Mouse (Mus musculus) kidney, adult 9 months (tissue): ENCODE data around the gene Rabggta.
A peak's percentile ranks its signal among the peaks of the same experiment; 100 is the strongest.

Experiments used
- DNase-seq: peaks from one replicate; pipeline ENCODE4 v3.0.0; 2022

Rabggta gene

DNA sequence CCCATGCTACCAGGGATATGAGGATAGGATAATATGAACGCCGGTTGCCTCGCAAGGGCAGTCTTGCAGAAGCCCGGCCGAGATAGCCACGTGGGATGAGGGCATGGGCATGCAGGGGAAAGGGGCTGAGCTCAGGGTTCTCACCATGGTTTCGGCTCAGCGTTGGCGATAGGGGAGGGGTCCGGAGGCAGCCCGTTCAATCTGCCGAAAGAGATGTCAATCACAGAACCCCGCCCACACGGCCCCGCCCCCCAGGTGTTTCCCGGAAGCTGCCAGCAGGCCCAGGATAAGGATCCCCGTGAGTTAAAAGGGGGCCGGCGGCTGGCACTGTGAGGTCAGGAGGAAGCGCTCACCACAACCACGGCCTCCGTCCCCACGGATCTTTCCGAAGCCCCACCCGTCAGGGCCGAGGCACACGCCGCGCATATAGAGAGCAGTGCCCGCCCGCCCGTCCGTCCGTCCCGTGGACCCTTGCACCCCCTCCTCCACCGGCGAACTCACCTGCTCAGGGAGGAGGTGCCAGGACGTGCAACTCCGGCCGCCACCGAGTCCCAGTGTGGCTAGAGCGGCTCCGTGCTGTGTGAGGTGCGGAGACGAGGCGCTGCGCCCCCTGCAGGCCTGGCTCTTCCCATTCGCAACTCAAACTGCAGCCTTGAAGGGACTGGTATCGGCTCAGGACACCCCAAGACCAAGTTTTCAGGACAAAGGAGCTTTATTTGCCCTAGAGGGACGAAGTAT, at the start of gene Rabggta:
Rabggta (minus strand) TSS at position 564 of the 738 bp plus-strand sequence.
- peak; percentile 96 for DNase-seq

DNA sequence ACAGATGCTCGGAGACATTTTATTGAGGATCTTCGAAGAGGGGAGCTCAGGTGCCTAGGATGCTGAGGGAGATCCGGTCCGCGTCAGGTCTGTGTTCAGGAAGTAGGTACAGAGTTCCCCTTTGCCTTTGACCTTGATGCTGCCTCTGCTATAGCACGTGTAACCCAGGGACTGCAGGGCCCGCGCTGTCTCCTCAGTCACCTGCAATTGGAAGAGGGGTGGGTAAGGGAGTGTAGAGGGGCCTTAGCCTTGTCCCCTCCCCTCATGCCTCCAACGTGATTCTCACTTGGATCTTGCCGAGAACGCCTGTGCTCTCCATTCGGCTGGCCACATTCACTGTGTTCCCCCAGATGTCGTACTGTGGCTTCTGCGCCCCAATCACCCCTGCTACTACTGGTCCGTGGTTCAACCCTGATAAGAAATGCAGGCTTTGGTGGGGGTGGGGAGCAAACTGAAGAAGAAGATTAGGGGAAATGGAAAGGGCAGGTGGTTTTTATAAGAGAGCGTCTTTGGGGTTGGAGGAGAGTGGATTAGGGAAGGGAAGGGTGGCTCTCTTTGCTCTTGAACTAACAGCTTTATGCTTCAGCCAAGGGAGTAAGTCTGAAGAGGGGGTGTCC, 47.1 kb upstream of the Rabggta start:
- DNase-seq = no peak

DNA sequence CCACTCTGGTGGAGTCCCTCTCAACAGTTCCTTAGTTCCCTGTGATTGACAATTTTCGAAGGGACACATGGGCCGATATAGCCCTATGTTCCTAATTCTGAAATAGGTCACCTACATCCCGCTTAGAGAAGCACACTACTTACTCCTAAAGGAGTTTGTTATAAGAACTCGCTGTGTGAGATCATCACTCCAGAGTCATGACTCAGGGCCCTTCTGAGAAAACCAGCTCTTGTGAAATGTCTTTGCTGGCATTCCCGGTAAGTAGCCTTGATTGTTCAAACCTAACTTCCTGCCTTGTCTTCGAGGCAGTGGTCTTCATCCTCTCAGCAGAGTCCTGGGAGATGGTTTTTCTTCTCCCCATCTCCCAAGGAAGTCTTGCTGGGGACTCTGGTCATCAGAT, 46.5 kb upstream of the Rabggta start:
- no peak for DNase-seq

GRCm38 (mm10) chr14:55767519-55768414, 45.7 kb upstream of the Rabggta start:
- peak; percentile 79 for DNase-seq

GRCm38 (mm10) chr14:55765696-55766095, 43.6 kb upstream of the Rabggta start, which contains the start of gene Ltb4r1:
TSS of gene Ltb4r1 (plus strand) at chr14:55765962.
- DNase-seq = no peak

GRCm38 (mm10) chr14:55763166-55763565, 41.1 kb upstream of the Rabggta start:
- no peak for DNase-seq

DNA sequence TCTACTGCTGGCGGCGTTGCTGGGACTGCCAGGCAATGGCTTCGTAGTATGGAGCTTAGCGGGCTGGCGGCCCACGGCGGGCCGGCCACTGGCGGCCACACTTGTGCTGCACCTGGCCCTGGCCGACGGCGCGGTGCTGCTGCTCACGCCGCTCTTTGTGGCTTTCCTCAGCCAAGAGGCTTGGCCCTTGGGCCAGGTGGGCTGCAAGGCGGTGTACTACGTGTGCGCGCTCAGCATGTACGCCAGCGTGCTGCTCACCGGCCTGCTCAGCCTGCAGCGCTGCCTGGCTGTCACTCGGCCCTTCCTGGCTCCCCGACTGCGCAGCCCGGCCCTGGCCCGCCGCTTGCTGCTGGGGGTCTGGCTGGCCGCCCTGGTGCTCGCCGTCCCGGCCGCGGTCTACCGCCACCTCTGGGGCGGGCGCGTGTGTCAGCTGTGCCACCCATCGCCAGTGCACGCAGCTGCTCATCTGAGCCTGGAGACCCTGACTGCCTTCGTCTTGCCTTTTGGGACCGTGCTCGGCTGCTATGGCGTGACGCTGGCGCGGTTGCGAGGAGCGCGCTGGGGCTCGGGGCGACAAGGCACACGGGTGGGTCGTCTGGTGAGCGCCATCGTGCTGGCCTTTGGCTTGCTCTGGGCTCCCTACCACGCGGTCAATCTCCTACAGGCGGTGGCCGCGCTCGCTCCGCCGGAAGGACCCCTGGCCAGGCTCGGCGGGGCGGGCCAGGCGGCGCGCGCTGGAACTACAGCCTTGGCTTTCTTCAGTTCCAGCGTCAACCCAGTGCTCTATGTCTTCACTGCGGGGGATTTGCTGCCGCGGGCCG, 40.1 kb upstream of the Rabggta start:
- peak; percentile 46 for DNase-seq

DNA sequence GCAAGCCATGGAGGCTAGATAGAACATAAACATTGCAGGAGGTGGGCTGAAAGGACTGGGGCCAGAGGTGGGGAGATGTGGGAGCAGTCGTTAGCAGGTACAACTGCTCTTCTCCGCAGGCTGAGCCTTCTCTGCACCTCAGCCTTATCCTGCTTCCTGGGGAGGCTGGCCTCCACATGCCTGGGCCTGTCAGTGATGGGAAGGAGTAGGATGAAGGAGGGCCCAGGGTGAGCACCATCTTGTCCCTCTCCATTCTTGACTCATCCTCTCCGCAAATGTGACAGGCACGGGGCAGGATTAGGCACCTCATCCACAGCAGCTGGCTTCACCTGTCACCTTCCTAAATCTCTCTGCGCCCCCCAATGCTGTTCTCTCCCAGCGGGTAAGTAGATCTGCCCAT, 39.1 kb upstream of the Rabggta start, which contains the start of gene Ltb4r2:
Ltb4r2 (plus strand) TSS at position 266 of the 400 bp plus-strand sequence.
- no peak for DNase-seq

DNA sequence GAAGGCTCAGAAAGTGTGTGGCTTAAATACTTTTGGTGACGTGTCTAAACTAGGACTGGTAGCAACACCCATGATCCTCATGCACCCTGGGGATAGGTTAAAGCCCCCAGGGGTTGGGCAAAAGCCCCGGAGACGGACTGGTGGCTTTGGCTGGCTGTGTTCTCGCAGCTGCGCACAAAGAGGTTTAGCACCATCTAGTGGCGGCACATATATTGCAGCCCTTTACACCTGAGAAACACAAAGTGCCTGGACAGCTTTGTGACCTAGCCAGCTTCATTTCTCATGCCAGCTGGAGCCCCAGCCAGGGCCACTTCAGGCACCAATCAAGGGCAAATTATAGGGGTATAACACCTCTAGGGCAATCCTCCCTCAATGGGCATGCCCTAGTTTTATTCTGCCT, 38.1 kb upstream of the Rabggta start:
- DNase-seq = peak; percentile 96

GRCm38 (mm10) chr14:55758363-55758784, 36.3 kb upstream of the Rabggta start, which contains the start of gene Cideb:
TSS of gene Cideb (minus strand) at chr14:55758458.
- peak; percentile 95 for DNase-seq

DNA sequence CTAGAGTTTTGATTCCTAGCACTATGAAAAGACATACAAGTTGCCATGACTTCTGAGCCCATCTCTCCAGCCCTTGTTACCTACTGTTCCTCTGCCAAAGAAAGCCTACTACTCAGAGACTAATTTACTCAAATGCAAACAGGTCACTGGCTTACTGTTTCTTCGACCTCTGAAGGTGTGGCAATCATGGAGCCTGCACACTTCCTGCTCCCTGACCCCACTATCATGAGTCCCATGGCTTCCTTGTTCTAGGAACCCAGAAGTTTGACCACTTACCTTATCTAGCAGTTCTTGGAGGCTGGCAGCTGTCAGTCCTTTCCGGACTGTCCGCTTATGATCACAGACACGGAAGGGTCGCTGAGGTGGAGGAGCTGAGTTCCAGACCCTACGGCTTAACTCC, 35.5 kb upstream of the Rabggta start:
- no peak for DNase-seq

DNA sequence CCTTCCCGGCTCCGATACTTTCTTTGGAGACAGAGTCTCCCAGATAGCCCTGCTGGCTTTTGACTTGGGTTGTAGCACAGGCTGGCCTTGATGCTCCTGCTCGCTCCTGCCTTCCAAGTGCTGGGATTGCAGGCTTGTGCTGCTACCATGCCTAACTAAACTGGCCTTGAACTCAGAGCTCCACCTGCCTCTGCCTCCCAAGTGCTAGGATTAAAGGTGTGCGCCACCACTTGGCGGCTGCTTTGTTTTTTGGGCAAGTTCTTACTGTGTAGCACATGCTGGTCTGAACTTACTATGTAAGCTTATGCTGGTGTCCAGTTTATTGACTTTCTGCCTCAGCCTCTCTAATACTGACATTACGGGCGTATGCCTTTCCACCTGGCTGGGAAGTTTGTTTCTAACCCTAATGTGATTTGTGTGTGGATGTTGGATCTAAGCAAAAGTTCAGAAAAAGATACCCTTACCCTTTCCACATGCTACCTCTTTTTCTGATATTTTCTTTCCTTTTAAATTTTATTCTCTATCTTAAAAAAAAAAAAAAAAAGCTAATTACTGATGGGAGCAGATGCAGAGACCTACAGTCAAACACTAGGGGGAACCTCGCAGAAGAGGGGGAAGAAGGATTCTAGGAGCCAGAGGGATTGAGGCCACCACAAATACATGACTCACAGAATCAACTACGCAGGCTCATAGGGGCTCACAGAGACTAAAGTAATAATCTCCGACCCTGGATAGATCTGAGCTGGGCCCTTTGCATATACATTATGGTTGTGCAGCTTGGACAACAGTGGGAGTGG, 25.2 kb upstream of the Rabggta start:
- DNase-seq = no peak

GRCm38 (mm10) chr14:55745861-55746237, 23.8 kb upstream of the Rabggta start:
- no peak for DNase-seq

GRCm38 (mm10) chr14:55745180-55745860, 23.3 kb upstream of the Rabggta start, which contains the start of the genes Dhrs1 and Nop9:
TSS of gene Dhrs1 (minus strand) at chr14:55745690.
TSS of gene Nop9 (plus strand) at chr14:55745693.
- peak; percentile 91 for DNase-seq

DNA sequence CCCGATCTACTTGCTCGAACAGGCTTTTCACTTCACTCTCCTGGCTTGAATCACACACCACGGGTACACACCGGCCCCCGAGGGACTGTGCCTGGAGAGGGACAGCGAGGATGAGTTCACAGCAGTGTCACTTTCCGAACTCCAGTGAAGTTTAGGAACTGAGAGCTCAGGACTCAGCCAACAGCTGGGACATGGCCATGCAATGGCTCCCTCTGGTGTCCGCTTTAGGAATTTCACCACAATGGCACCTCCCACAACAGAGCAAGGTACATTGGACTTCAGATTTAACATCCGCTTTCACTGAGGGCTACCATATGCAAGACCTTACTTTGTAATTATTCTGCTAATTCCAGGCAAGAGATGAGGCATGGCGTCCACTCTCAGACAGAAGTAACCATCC, 21.6 kb upstream of the Rabggta start:
- peak; percentile 95 for DNase-seq

DNA sequence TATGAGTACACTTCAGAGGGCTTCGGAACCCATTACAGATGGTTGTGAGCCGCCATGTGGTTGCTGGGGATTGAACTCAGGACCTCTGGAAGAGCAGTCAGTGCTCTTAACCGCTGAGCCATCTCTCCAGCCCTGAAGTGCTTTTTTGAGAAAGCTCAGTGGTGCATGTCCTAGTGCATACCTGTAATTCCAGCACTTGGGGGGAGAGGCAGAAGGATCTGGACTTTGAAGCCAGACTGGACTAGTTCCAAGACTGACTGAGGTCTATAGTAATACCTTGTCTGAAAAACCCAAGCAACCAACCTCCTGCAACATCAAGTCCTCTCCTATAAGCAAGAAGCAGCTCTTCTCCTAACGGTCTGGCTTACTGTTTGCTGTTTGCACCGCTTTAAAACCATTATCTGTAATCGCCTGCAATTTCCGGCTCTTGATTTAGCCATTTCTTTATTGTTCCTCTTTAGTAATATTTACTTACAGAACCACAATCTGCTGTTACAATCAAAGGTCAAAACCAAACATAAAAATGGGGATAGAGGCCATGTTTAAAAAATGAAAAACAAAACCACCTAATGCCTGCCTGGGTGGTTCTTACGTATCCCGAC, 15.1 kb upstream of the Rabggta start:
- peak; percentile 81 for DNase-seq

- no peak for DNase-seq
These were observed 13.7 kb upstream of the Rabggta start for GRCm38 (mm10) chr14:55735758-55736157.

- no peak for DNase-seq
These were observed 13.3 kb upstream of the Rabggta start for GRCm38 (mm10) chr14:55735334-55735733.

DNA sequence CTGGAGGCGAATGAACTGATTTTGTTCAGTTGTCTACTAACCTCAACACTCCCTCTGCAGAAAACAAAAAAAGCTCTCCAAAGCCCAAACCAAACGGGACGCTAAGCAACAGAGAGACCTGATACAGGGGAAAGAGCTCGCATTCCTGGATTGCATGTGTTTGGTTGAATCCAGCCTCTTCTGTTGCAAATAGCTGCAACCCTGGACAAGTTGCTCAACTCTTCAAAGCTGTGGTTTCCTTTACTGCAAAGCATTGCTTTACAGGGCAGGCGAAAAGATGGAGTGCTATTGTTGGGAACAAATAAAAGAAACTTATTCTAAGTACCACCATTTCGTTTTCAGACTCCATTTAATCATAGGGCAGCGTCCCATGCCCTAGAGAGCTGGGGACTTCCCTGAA, 12.8 kb upstream of the Rabggta start:
- no peak for DNase-seq

- DNase-seq = no peak
These were observed 11.8 kb upstream of the Rabggta start for GRCm38 (mm10) chr14:55733889-55734288.
